Mouse (Mus musculus) skeletal muscle tissue, adult 2 months (tissue): ENCODE results near the gene Il33.

Experiments
- DNase-seq: peaks from one replicate; pipeline ENCODE4 v3.0.0-alpha.2; 2012; ENCODE audit warnings: low read depth, low spot score

Il33 gene

DNA sequence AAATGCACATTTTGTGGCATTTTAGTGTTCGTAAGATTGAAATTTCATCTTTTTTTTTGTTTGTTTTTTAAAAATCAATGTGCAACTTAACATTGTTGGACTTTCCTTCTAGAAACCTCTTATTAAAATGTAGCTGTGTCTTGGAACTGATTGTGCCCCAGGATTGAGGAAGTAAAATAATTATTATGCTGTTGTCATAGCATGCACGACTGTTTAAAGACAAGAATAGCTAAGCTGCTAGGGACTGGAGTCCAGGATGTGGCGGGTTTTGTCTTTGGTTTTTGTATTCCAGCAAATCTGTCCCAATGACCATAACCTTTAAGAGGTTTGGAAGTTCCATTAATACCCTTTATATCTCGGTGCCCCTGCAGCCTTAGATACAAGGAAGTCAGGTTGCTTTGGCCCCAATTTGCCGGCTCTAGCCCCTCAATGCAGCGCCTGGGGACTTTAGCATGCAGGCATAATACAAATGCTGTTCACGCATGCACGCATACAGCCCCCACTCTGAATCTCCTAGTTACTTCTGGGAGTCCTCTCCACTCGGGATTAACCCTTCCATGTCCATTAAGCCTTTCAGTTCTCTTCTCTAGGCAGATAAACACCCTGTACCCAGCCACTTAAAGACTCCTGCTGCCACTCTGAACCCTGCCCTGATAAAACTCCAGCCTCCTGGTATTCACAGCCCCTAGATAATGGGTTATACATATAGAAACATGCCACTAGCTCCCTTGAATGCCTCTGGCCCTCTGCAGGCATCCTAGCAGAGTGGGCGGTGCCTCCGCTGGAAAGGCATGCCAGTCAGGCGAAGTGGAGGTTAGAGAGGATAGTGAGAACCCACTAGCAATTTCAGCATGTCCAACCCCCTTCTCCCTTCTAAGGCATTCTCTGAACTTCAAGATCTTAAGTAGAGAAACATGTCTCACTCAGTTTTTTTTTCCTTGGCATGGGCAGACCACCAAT is 75.8 kb downstream of the Il33 start:
- DNase-seq: no peak

DNA sequence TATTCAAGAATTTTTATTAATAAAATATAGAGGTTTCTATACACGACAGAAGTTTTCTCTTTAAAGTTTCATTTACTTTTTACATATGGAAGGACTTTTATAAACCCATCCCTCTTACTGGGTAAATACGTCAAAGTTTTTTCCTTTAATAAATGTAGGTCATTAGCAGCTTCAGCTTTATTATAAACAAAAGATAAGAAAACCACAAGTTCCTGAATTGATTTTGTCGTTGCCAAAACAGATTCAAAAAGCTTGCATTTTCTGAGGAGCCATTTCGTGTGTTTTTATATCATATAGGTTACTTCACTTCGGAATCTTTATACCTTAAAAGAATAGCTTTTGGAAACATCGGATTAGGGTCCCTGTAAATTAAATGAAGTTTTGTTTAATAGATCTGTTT is 76.6 kb downstream of the Il33 start:
- no peak for DNase-seq

DNA sequence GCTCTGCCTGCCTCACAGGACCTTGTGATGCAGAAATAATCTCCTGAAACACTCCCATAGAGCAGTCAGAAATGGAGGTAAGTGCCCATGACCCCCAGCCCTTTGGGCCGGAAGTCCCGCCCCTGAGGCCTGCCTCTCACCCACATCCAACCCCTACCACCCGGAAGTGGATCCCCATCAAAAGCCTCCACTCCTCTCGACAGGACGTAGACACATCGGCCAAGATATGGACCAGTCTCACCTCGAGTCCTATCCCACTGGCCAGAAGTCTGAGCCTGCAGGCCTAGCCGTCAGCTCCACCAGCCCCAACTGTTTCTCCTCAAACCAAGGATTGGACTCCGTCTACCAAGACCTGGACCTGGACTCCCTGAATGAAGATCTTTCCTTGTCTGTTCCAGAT is 78.7 kb downstream of the Il33 start, which contains the start of gene Trpd52l3:
Gene Trpd52l3 (plus strand): TSS at position 170 of the 400 bp plus-strand sequence.
- DNase-seq: no peak

DNA sequence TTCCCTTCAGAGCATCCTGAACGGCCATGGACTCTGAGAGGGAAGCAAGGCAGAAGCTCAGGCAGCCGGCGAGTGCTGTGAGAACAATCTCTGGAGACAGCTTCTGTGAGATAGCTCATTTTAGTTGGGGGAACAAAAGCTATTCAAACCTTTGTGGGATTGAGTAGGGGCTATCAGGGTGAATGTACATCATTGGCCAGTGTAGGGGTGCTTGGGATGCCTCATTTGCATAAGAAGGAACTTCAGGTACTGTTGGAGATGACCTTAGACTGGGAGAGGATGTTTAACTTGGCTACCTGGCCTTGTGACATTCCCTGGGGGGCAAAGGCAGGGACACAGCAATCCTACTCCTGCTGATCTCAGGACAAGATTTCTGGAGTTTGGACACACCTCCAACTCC is 81.5 kb downstream of the Il33 start:
- DNase-seq: no peak
